Mouse (Mus musculus) small intestine, adult 2 months (tissue): ENCODE measurements around the gene Isoc2b. TPM values are rescaled to one million over a fixed set of nuclear protein-coding genes. Genes with fewer than 3 reads are reported as not detected.

Experiments
- H3K27ac ChIP-seq: fragments of 200-500 bp; 2 replicates; pipeline ENCODE4 v1.5.1; 2012; ENCODE audit warnings: low read depth, low read length, control low read depth, inconsistent platforms; ENCODE audit not compliant: insufficient read depth
- H3K27me3 ChIP-seq: fragments of 200-500 bp; 2 replicates; pipeline ENCODE4 v1.6.1; 2012; ENCODE audit warnings: mild to moderate bottlenecking, moderate library complexity, low read length, inconsistent platforms; ENCODE audit not compliant: control insufficient read depth, insufficient read depth
- H3K36me3 ChIP-seq: fragments of 200-500 bp; 2 replicates; pipeline ENCODE4 v1.6.1; 2012; ENCODE audit warnings: mild to moderate bottlenecking, low read length, control low read depth, inconsistent platforms; ENCODE audit not compliant: control insufficient read depth, insufficient read depth
- H3K4me1 ChIP-seq: fragments of 200-500 bp; 2 replicates; pipeline ENCODE4 v1.6.1; 2012; ENCODE audit warnings: low read length, inconsistent platforms, mixed read lengths; ENCODE audit not compliant: control insufficient read depth, insufficient read depth, insufficient read length
- H3K4me3 ChIP-seq: fragments of 200-500 bp; 2 replicates; pipeline ENCODE4 v1.5.1; 2012; ENCODE audit warnings: low read depth, mild to moderate bottlenecking, control low read depth, inconsistent platforms, low read length, moderate library complexity
- CTCF ChIP-seq: fragments of 200-500 bp; IDR thresholded peaks from 2 replicates; pipeline ENCODE4 v1.5.1; 2012; ENCODE audit warnings: low read depth, mild to moderate bottlenecking, control low read depth, inconsistent platforms, low read length, moderate library complexity, mixed read lengths; ENCODE audit not compliant: insufficient replicate concordance, insufficient read length; ENCODE audit errors: extremely low read depth
- POLR2A ChIP-seq: fragments of 200-500 bp; IDR thresholded peaks from 2 replicates; pipeline ENCODE4 v1.6.1; 2012; ENCODE audit warnings: low read depth, mild to moderate bottlenecking, control low read depth, inconsistent platforms, low read length, moderate library complexity
- WGBS: fragments of 180-500 bp; shearing (Covaris S2); methylation state at CpG from one replicate; pipeline ENCODE4 v1.1.7; 2018; 5-methylcytosine and 5-hydroxymethylcytosine counted together
- polyA plus RNA-seq: library from polyadenylated mRNA; depleted of rRNA; stranded (reverse); fragments of >200 nt; gene quantifications from 2 replicates; pipeline ENCODE4 v1.2.3, GENCODE M21; 2012

The Isoc2b gene
- polyA plus RNA-seq, 1 experiment: 18.9 TPM

DNA sequence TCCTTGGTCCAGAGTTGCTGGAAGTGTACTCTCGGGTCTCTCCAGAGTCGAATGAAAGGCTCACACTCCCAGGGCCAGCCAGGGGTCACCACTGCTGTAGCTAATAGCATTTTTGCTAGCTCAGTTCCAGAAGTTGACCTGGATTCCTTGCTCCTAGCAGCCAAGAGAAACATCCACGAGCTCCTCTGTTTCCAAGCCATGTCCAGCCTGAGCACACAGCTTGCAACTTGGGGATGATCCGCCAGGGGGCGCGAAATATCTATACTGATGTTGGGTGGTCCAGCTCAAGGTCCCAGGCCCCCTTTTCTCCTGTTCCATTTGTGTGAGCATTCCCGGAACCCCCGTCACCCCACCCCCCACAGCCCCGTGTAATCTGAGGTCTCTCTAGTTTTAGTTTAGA lies 41.5 kb upstream of the Isoc2b start:
- WGBS: 46% methylated on average over 9 of the region's 9 CpGs
- TF ChIP-seq POLR2A (no peak), CTCF (peak; percentile 61; the same call in 1 of the 2 replicates)
- no peaks in the 10 kb centered on the region for H3K36me3 ChIP-seq
- H3K4me1 ChIP-seq: peaks cover 7% of the 10 kb centered on the region
- H3K27me3 ChIP-seq: no peaks in the 10 kb centered on the region
- no peak overlapping the region for H3K4me3 ChIP-seq
- H3K27ac ChIP-seq: no peak overlapping the region

GRCm38 (mm10) chr7:4906466-4906950 lies 36.5 kb upstream of the Isoc2b start, which contains the start of gene Gm36210:
Gm36210 (minus strand) TSS chr7:4906516.
- Histone ChIP-seq H3K27me3 (no peaks in the 10 kb centered on the region), H3K4me3 (no peak within 1 kb of the TSS), H3K36me3 (no peaks in the 10 kb centered on the region), H3K4me1 (no peaks in the 10 kb centered on the region), H3K27ac (no peak within 1 kb of the TSS)
- 77% methylated on average over 10 of the region's 10 CpGs for WGBS
- TF ChIP-seq CTCF (no peak), POLR2A (no peak)

DNA sequence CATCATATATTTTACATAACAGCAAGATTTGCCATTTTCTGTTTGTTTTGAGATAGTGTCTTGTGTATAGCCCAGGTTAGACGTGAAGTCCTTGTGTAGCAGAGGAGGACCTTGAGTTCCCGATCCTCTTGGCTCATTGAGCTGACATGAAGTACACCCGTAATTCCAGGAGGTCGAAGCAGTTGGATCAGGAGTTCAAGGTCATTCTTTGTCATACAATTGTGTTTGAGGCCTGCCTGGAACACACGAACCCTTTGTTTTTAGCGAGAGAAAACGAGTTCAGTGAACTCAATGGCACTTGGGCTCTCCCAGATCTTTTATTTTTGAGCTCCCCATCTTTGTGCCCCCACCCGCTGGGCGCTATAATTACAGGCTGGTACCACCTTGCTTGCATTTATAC lies 32.3 kb upstream of the Isoc2b start:
- Histone ChIP-seq H3K4me1 (no peaks in the 10 kb centered on the region), H3K27ac (no peak overlapping the region), H3K36me3 (no peaks in the 10 kb centered on the region), H3K4me3 (no peak overlapping the region), H3K27me3 (no peaks in the 10 kb centered on the region)
- TF ChIP-seq POLR2A (no peak), CTCF (no peak)
- 68% methylated on average over 9 of the region's 9 CpGs for WGBS

DNA sequence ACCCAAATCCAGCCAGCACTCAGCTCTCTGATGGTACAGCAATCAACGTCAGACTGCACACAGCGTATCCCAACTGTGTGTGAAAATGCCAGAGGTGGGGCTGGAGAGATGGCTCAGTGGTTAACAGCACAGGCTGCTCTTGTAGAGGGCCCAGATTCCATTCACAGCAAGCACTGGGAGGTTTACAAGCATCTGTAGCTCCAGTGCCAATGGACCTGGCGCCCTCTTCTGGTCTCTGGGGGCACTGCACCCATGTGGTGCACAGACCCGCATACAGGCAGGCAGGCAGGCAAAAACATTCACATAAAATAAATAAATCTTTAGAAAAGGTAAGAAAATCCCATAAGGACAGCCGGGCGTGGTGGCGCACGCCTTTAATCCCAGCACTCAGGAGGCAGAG lies 31.1 kb upstream of the Isoc2b start:
- WGBS: 64% methylated on average over 8 of the region's 8 CpGs
- H3K27ac ChIP-seq: no peak overlapping the region
- no peaks in the 10 kb centered on the region for H3K4me1 ChIP-seq
- TF ChIP-seq CTCF (peak; percentile 57; the same call in 1 of the 2 replicates), POLR2A (no peak)
- no peaks in the 10 kb centered on the region for H3K27me3 ChIP-seq
- H3K36me3 ChIP-seq: no peaks in the 10 kb centered on the region
- H3K4me3 ChIP-seq: no peak overlapping the region

GRCm38 (mm10) chr7:4900523-4900851 lies 30.4 kb upstream of the Isoc2b start:
- Histone ChIP-seq H3K27me3 (no peaks in the 10 kb centered on the region), H3K36me3 (no peaks in the 10 kb centered on the region), H3K4me1 (no peaks in the 10 kb centered on the region), H3K27ac (no peak overlapping the region), H3K4me3 (peak overlapping the region; percentile 24; the same call in 1 of the 2 replicates)
- whole genome bisulfite sequencing: 59% methylated on average over 11 of the region's 11 CpGs
- TF ChIP-seq CTCF (no peak), POLR2A (no peak)

DNA sequence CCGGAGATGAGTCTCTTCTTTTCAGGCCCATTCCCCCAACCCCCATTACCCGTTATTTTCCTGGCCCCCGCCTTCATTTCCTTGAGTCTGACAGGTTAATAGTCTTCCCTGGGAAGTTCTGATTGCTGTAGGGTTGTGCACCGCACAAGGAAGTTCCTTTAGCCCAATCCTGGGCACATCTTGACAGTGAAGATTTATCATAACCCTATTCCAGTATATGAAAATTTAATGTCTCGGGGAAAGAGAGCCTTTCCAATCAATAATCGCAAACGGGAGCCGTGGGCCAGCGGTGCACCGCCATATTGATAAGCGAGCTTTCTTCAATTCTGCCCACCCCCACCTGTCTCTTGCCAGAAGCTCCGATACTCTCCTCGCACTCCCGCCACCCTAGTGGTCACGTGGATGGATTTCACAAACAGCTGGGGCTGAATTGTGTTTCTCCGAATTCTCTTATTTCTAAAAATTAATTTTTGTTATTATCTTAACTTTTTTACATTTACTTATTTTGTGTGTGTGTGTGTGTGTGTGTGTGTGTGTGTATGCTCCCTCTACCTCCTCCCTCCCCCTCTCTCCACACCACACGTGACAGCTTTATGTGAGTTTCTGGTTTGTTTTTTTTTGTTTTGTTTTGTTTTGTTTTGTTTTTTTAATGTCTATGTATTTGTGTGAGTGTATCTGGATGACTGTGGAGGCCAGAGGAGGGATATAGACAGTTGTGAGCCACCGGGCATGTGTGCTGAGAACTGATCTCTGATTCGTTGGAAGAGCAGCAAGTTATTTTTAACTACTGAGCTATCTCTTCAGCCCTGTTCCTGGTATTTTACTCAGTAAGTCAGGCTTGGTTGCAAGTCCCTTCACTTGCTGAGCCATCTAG lies 29.8 kb upstream of the Isoc2b start:
- WGBS: 3% methylated on average over 19 of the region's 19 CpGs
- Histone ChIP-seq H3K4me1 (no peaks in the 10 kb centered on the region), H3K27me3 (no peaks in the 10 kb centered on the region), H3K27ac (no peak overlapping the region), H3K4me3 (peak overlapping the region; percentile 34), H3K36me3 (no peaks in the 10 kb centered on the region)
- no peak for TF ChIP-seq CTCF
- no peak for TF ChIP-seq POLR2A

DNA sequence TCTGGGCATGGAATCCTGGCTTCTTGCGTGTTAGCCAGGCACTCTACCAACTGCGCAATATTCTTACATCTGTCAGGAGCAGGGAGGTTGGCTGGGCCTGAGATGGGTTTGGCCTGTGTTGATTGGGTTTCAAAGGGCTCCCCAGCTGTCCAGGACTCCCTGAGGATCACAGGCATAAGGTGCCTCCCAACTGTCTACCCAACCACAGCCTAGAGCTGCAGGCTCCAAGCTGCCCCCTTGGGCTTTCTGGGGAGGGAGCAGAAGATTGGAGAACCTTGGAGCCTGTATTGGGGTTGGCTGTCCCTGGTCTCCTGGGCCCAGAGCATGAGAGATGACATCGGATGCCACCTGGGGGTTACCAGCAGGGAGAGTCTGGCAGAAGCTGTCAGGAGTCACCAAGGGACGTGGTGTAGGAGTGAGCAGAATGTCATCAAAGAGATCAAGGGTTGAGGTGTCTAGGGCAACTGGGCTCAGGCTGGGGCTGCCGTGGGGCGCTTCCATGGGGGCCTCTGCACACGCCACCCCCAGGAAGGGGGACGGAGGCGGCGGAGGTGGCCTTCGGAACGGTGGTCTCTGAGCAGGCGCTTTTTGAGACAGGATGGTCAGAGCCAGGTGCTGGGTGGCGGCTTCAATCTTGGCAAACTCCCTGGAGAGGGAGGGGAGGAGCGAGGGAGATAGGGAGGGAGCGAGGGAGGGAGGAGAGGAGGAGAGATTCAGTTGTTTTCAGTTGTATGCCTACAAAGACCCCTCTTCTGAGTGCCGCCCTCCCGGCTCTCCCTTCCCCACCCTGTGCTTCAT lies 29.0 kb upstream of the Isoc2b start:
- no peaks in the 10 kb centered on the region for H3K27me3 ChIP-seq
- TF ChIP-seq CTCF (no peak), POLR2A (no peak)
- peak overlapping the region; percentile 34 for H3K4me3 ChIP-seq
- no peaks in the 10 kb centered on the region for H3K4me1 ChIP-seq
- H3K27ac ChIP-seq: no peak overlapping the region
- 26% methylated on average over 18 of the region's 18 CpGs for WGBS
- H3K36me3 ChIP-seq: no peaks in the 10 kb centered on the region
